Mouse (Mus musculus) MEL (cell line): ENCODE results near the gene Ttll1. TPM values are rescaled to one million over a fixed set of nuclear protein-coding genes. Genes with fewer than 3 reads are reported as not detected.

Source experiments
- DNase-seq: peaks from one replicate; pipeline ENCODE4 v3.0.0; 2011; ENCODE audit warnings: low read depth, low spot score
- H3K27ac ChIP-seq: 2 replicates; pipeline ENCODE4 v1.5.1; 2012; ENCODE audit warnings: low read depth, mild to moderate bottlenecking, control low read depth, low read length, moderate library complexity; ENCODE audit not compliant: control insufficient read depth
- H3K27me3 ChIP-seq, 2 experiments: fragments of 150-350 bp in 1 of 2; sonication (generic) in 1 of 2; 2 replicates each; pipeline ENCODE4 v1.6.1; 2012; ENCODE audit warnings: low read length in 2 of 2, mild to moderate bottlenecking in 2 of 2, improper control_type of control experiment in 1 of 2, moderate library complexity in 1 of 2; ENCODE audit not compliant: insufficient read depth in 2 of 2, control insufficient read depth in 1 of 2
- H3K36me3 ChIP-seq, 2 experiments: 2 replicates each; pipeline ENCODE4 v1.6.1; 2012 to 2014; ENCODE audit warnings: low read length in 2 of 2, improper control_type of control experiment in 1 of 2, inconsistent platforms in 1 of 2, mild to moderate bottlenecking in 1 of 2; ENCODE audit not compliant: insufficient read depth in 2 of 2, control insufficient read depth in 1 of 2
- H3K4me1 ChIP-seq, 2 experiments: fragments of 150-350 bp in 1 of 2; sonication (generic) in 1 of 2; 2 replicates each; pipeline ENCODE4 v1.6.1; 2012; ENCODE audit warnings: low read length in 2 of 2, improper control_type of control experiment in 1 of 2, mild to moderate bottlenecking in 1 of 2; ENCODE audit not compliant: insufficient read depth in 2 of 2, control insufficient read depth in 1 of 2
- H3K4me3 ChIP-seq, 2 experiments: fragments of 150-350 bp in 1 of 2; sonication (generic) in 1 of 2; 2 replicates each; pipeline ENCODE4 v1.5.1; 2012; ENCODE audit warnings: low read depth in 2 of 2, low read length in 2 of 2, mild to moderate bottlenecking in 2 of 2, moderate library complexity in 2 of 2, control low read depth in 1 of 2, improper control_type of control experiment in 1 of 2; ENCODE audit not compliant: control insufficient read depth in 1 of 2, insufficient read depth in 1 of 2
- H3K79me2 ChIP-seq: 2 replicates; pipeline ENCODE4 v1.6.1; 2012; ENCODE audit warnings: mild to moderate bottlenecking, low read length, moderate library complexity; ENCODE audit not compliant: control insufficient read depth, poor library complexity, insufficient read depth
- H3K9ac ChIP-seq: 2 replicates; pipeline ENCODE4 v1.6.1; 2012; ENCODE audit warnings: low read depth, mild to moderate bottlenecking, control low read depth, low read length, moderate library complexity; ENCODE audit not compliant: control insufficient read depth, poor library complexity, severe bottlenecking
- H3K9me3 ChIP-seq: fragments of 150-350 bp; sonication (generic); replicated peaks from 2 replicates; pipeline ENCODE4 v1.6.1; 2012; ENCODE audit warnings: mild to moderate bottlenecking, low read length, improper control_type of control experiment, moderate library complexity; ENCODE audit not compliant: insufficient read depth
- BHLHE40 ChIP-seq: IDR thresholded peaks from 2 replicates; pipeline ENCODE4 v1.6.1; 2012; ENCODE audit warnings: low read depth, mild to moderate bottlenecking, inconsistent platforms, low read length, improper control_type of control experiment, borderline replicate concordance
- CHD1 ChIP-seq: IDR thresholded peaks from 2 replicates; pipeline ENCODE4 v1.6.1; 2012; ENCODE audit warnings: low read depth, mild to moderate bottlenecking, inconsistent platforms, low read length, improper control_type of control experiment
- CTCF ChIP-seq, 3 experiments: IDR thresholded peaks in 2 of 3; conservative IDR thresholded peaks in 1 of 3; 2 replicates each; pipeline ENCODE4 v1.5.1; 2011 to 2012; ENCODE audit warnings: low read length in 3 of 3, low read depth in 2 of 3, mild to moderate bottlenecking in 2 of 3, improper control_type of control experiment in 1 of 3, inconsistent platforms in 1 of 3, mixed read lengths in 1 of 3, moderate library complexity in 1 of 3; ENCODE audit not compliant: control insufficient read depth in 1 of 3, insufficient read depth in 1 of 3, poor library complexity in 1 of 3, severe bottlenecking in 1 of 3
- EP300 ChIP-seq, 2 experiments: IDR thresholded peaks; 2 replicates each; pipeline ENCODE4 v1.6.1; 2011; ENCODE audit warnings: improper control_type of control experiment in 2 of 2, low read length in 2 of 2, low read depth in 1 of 2, mild to moderate bottlenecking in 1 of 2
- GABPA ChIP-seq: IDR thresholded peaks from 2 replicates; pipeline ENCODE4 v1.6.1; 2012; ENCODE audit warnings: low read depth, mild to moderate bottlenecking, inconsistent platforms, low read length, improper control_type of control experiment, moderate library complexity
- GATA1 ChIP-seq: IDR thresholded peaks from 2 replicates; pipeline ENCODE4 v1.6.1; 2011; ENCODE audit warnings: low read depth, low read length, improper control_type of control experiment
- JUND ChIP-seq: IDR thresholded peaks from 2 replicates; pipeline ENCODE4 v1.6.1; 2011; ENCODE audit warnings: low read depth, mild to moderate bottlenecking, improper control_type of control experiment, low read length
- KAT2A ChIP-seq: conservative IDR thresholded peaks from 2 replicates; pipeline ENCODE4 v1.6.1; 2012; ENCODE audit warnings: low read depth, low read length, improper control_type of control experiment, inconsistent platforms
- MAFK ChIP-seq: IDR thresholded peaks from 2 replicates; pipeline ENCODE4 v1.6.1; 2011; ENCODE audit warnings: low read depth, mild to moderate bottlenecking, low read length, improper control_type of control experiment, borderline replicate concordance
- MAX ChIP-seq: IDR thresholded peaks from 2 replicates; pipeline ENCODE4 v1.6.1; 2011; ENCODE audit warnings: low read length, improper control_type of control experiment
- MXI1 ChIP-seq: IDR thresholded peaks from 2 replicates; pipeline ENCODE4 v1.6.1; 2011; ENCODE audit warnings: mild to moderate bottlenecking, low read depth, low read length, improper control_type of control experiment
- MYB ChIP-seq: IDR thresholded peaks from 2 replicates; pipeline ENCODE4 v1.6.1; 2011; ENCODE audit warnings: mild to moderate bottlenecking, low read depth, low read length, improper control_type of control experiment
- NRF1 ChIP-seq: IDR thresholded peaks from 2 replicates; pipeline ENCODE4 v1.6.1; 2014; ENCODE audit warnings: low read depth, mild to moderate bottlenecking, inconsistent platforms, low read length, improper control_type of control experiment, moderate library complexity; ENCODE audit not compliant: poor library complexity, insufficient read depth, severe bottlenecking
- POLR2A ChIP-seq, 2 experiments: IDR thresholded peaks; 2 replicates each; pipeline ENCODE4 v1.6.1; 2011 to 2012; ENCODE audit warnings: low read length in 2 of 2, mild to moderate bottlenecking in 2 of 2, control low read depth in 1 of 2, improper control_type of control experiment in 1 of 2, low read depth in 1 of 2, moderate library complexity in 1 of 2; ENCODE audit not compliant: control insufficient read depth in 1 of 2, insufficient read depth in 1 of 2, poor library complexity in 1 of 2
- POLR2AphosphoS2 ChIP-seq: IDR thresholded peaks from 2 replicates; pipeline ENCODE4 v1.6.1; 2011; ENCODE audit warnings: low read length, improper control_type of control experiment
- RAD21 ChIP-seq: IDR thresholded peaks from 2 replicates; pipeline ENCODE4 v1.6.1; 2011; ENCODE audit warnings: mild to moderate bottlenecking, low read depth, low read length, improper control_type of control experiment
- RCOR1 ChIP-seq: IDR thresholded peaks from 2 replicates; pipeline ENCODE4 v1.6.1; 2012; ENCODE audit warnings: low read depth, mild to moderate bottlenecking, inconsistent platforms, low read length, improper control_type of control experiment
- SIN3A ChIP-seq: IDR thresholded peaks from 2 replicates; pipeline ENCODE4 v1.6.1; 2012; ENCODE audit warnings: low read length, improper control_type of control experiment, inconsistent platforms
- SMC3 ChIP-seq: IDR thresholded peaks from 2 replicates; pipeline ENCODE4 v1.6.1; 2011; ENCODE audit warnings: low read depth, low read length, improper control_type of control experiment
- TBP ChIP-seq: IDR thresholded peaks from 2 replicates; pipeline ENCODE4 v1.8.0; 2011; ENCODE audit warnings: low read depth, low read length, improper control_type of control experiment
- TCF12 ChIP-seq: IDR thresholded peaks from 2 replicates; pipeline ENCODE4 v1.6.1; 2014; ENCODE audit warnings: low read depth, mild to moderate bottlenecking, inconsistent platforms, low read length, improper control_type of control experiment, moderate library complexity
- UBTF ChIP-seq: IDR thresholded peaks from 2 replicates; pipeline ENCODE4 v1.6.1; 2012; ENCODE audit warnings: low read depth, mild to moderate bottlenecking, inconsistent platforms, low read length, improper control_type of control experiment, moderate library complexity, borderline replicate concordance; ENCODE audit not compliant: insufficient read depth
- USF2 ChIP-seq, 2 experiments: IDR thresholded peaks; 2 replicates each; pipeline ENCODE4 v1.6.1; 2011 to 2012; ENCODE audit warnings: improper control_type of control experiment in 2 of 2, low read length in 2 of 2, borderline replicate concordance in 1 of 2, inconsistent platforms in 1 of 2, low read depth in 1 of 2, mild to moderate bottlenecking in 1 of 2; ENCODE audit not compliant: insufficient read depth in 1 of 2
- ZC3H11A ChIP-seq: IDR thresholded peaks from 2 replicates; pipeline ENCODE4 v1.6.1; 2012; ENCODE audit warnings: low read depth, mild to moderate bottlenecking, inconsistent platforms, low read length, improper control_type of control experiment
- ZKSCAN1 ChIP-seq: IDR thresholded peaks from 2 replicates; pipeline ENCODE4 v1.6.1; 2012; ENCODE audit warnings: low read depth, mild to moderate bottlenecking, inconsistent platforms, low read length, improper control_type of control experiment, moderate library complexity
- ZMIZ1 ChIP-seq: IDR thresholded peaks from 2 replicates; pipeline ENCODE4 v1.6.1; 2012; ENCODE audit warnings: low read depth, mild to moderate bottlenecking, inconsistent platforms, low read length, improper control_type of control experiment, moderate library complexity
- ZNF384 ChIP-seq: IDR thresholded peaks from 2 replicates; pipeline ENCODE4 v1.6.1; 2012; ENCODE audit warnings: low read depth, mild to moderate bottlenecking, inconsistent platforms, low read length, improper control_type of control experiment
- polyA plus RNA-seq, 2 experiments: library from polyadenylated mRNA; stranded (reverse) in 1 of 2; unstranded in 1 of 2; fragments of >175 nt in 1 of 2; fragments of >200 nt in 1 of 2; gene quantifications; 2 replicates each; pipeline versions ENCODE4 v1.2.1 to v1.2.4; 2012; ENCODE audit warnings: low replicate concordance in 2 of 2, low read depth in 1 of 2; ENCODE audit not compliant: insufficient read length in 2 of 2, insufficient read depth in 1 of 2, missing spikeins in 1 of 2
- total RNA-seq: library from RNA; depleted of rRNA; stranded (reverse); fragments of 300-350 nt; gene quantifications from 2 replicates; pipeline ENCODE4 v1.2.3, GENCODE M21; 2012

Ttll1 gene
- total and polyA plus RNA-seq, 3 experiments: 3.4 to 14.1 TPM; not detected in 1

GRCm38 (mm10) chr15:83447791-83448544 lies 62.7 kb downstream of the Ttll1 start:
- TF ChIP-seq ZMIZ1 (no peak), GABPA (no peak), MAX (no peak), POLR2A (IDR thresholded peaks at IDR 0.05; ENCODE audit: control insufficient read depth in 1 of 2, insufficient read depth in 1 of 2, low read depth in 1 of 2, low read length in 2 of 2, poor library complexity in 1 of 2) (no peak), TBP (no peak), JUND (no peak), KAT2A (no peak), CHD1 (no peak), EP300 (IDR thresholded peaks at IDR 0.05; ENCODE audit: low read depth in 1 of 2, low read length in 2 of 2) (no peak), USF2 (IDR thresholded peaks at IDR 0.05; ENCODE audit: borderline replicate concordance in 1 of 2, insufficient read depth in 1 of 2, low read depth in 1 of 2, low read length in 2 of 2) (no peak), UBTF (no peak), MYB (no peak), GATA1 (no peak), ZNF384 (no peak), TCF12 (no peak), BHLHE40 (no peak), ZC3H11A (no peak), ZKSCAN1 (no peak), SIN3A (no peak), MAFK (no peak)
- Histone ChIP-seq H3K4me3 (no peak overlapping the region), H3K36me3 (peaks cover 0 to 17% of the 10 kb centered on the region in 2 experiments; a peak in 2 of 4 replicates), H3K4me1 (peaks cover 14 to 16% of the 10 kb centered on the region in 2 experiments), H3K27me3 (no peaks in the 10 kb centered on the region), H3K9ac (no peak overlapping the region), H3K9me3 (no peaks in the 10 kb centered on the region), H3K27ac (no peak overlapping the region), H3K79me2 (peaks cover 42% of the 10 kb centered on the region)
- DNase-seq: no peak

GRCm38 (mm10) chr15:83445908-83446307 lies 64.8 kb downstream of the Ttll1 start:
- Histone ChIP-seq H3K9ac (no peak overlapping the region), H3K4me3 (no peak overlapping the region), H3K27ac (no peak overlapping the region), H3K9me3 (no peaks in the 10 kb centered on the region), H3K4me1 (peaks cover 10 to 14% of the 10 kb centered on the region in 2 experiments), H3K79me2 (peaks cover 48% of the 10 kb centered on the region), H3K36me3 (peaks cover 0 to 11% of the 10 kb centered on the region in 2 experiments; a peak in 2 of 4 replicates), H3K27me3 (no peaks in the 10 kb centered on the region)
- TF ChIP-seq CTCF (IDR thresholded peaks at IDR 0.05 in 2 of 3, conservative IDR thresholded peaks at IDR 0.05 in 1 of 3; ENCODE audit: control insufficient read depth in 1 of 3, insufficient read depth in 1 of 3, low read depth in 2 of 3, low read length in 3 of 3, poor library complexity in 1 of 3, severe bottlenecking in 1 of 3) (no peak), EP300 (IDR thresholded peaks at IDR 0.05; ENCODE audit: low read depth in 1 of 2, low read length in 2 of 2) (no peak), TCF12 (no peak), TBP (no peak), RAD21 (no peak), POLR2AphosphoS2 (no peak), USF2 (IDR thresholded peaks at IDR 0.05; ENCODE audit: borderline replicate concordance in 1 of 2, insufficient read depth in 1 of 2, low read depth in 1 of 2, low read length in 2 of 2) (no peak), NRF1 (no peak), ZKSCAN1 (no peak), ZMIZ1 (no peak), KAT2A (no peak), SMC3 (no peak), MAX (no peak), UBTF (no peak), RCOR1 (no peak), BHLHE40 (no peak), MXI1 (no peak)
- no peak for DNase-seq
